22 mouse cellular contexts compared by ENCODE assay signal in the genomic region with DNA sequence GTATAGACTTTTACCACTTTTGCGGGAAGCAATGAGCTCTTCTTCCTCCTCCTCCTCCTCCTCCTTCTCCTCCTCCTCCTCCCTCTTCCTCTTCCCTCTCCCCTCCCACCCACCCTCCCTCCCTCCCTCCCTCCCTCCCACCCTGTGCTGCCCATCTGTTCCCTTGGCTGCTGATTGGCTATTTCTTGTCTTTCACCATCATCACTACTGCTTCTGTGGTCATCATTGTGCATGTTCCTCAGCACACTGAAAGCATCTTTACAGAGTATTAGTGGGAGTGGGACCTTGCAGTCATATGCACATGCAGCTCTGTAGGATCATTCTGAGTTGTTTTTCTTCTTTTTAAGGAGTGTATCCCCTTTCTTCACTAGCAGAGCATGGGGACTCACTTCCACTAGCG.
DNase-seq lines count a peak whose midpoint lies in the region; ATAC-seq and TF ChIP-seq lines count a peak whose summit lies in the region.
"Had no signal": no experiment of that assay in that cellular context is flagged by ENCODE, and none has a peak within 500 bp of the region (broad histone marks: within the 10 kb centered on the region; RNA-seq: fewer than 3 reads in every experiment).

No protein-coding gene starts in this region.

- H3K9ac ChIP-seq in forebrain, embryonic 15.5 days (replicated peaks) = no peak overlapping the region
- H3K9ac ChIP-seq in neural tube, embryonic 11.5 days (ENCODE audit: low read length) = no peak overlapping the region
- no peak overlapping the region for H3K9ac ChIP-seq in neural tube, embryonic 15.5 days (replicated peaks)
- H3K9ac ChIP-seq in hindbrain, postnatal 0 days (replicated peaks; ENCODE audit: low read length) = no peak overlapping the region
- H3K9ac ChIP-seq: heart, embryonic 15.5 days had no signal

- no peaks in the 10 kb centered on the region for H3K9me3 ChIP-seq in forebrain, embryonic 15.5 days
- no peaks in the 10 kb centered on the region for H3K9me3 ChIP-seq in forebrain, embryonic 10.5 days
- H3K9me3 ChIP-seq in neural tube, embryonic 11.5 days (ENCODE audit: control insufficient read depth, low read length) = no peaks in the 10 kb centered on the region
- no peaks in the 10 kb centered on the region for H3K9me3 ChIP-seq in neural tube, embryonic 15.5 days (replicated peaks)
- no peaks in the 10 kb centered on the region for H3K9me3 ChIP-seq in hindbrain, postnatal 0 days (ENCODE audit: low read length)
- H3K9me3 ChIP-seq: embryonic facial prominence, embryonic 10.5 days; heart, embryonic 15.5 days had no signal

- WGBS in forebrain, embryonic 15.5 days = 84% methylated on average over 2 of the region's 2 CpGs
- 94% methylated on average over 2 of the region's 2 CpGs for WGBS in forebrain, embryonic 10.5 days
- 61% methylated on average over 2 of the region's 2 CpGs for WGBS in neural tube, embryonic 11.5 days
- 53% methylated on average over 2 of the region's 2 CpGs for WGBS in neural tube, embryonic 15.5 days
- WGBS in hindbrain, postnatal 0 days = 79% methylated on average over 2 of the region's 2 CpGs

- no peak for TF ChIP-seq CTCF in hindbrain, postnatal 0 days (IDR thresholded peaks at IDR 0.05; ENCODE audit: low read depth)

- no peaks in the 10 kb centered on the region for H3K36me3 ChIP-seq in forebrain, embryonic 15.5 days
- H3K36me3 ChIP-seq in forebrain, embryonic 10.5 days (replicated peaks) = peaks cover 21% of the 10 kb centered on the region
- H3K36me3 ChIP-seq in neural tube, embryonic 11.5 days (ENCODE audit: control insufficient read depth, insufficient read depth, low read length) = no peaks in the 10 kb centered on the region
- no peaks in the 10 kb centered on the region for H3K36me3 ChIP-seq in neural tube, embryonic 15.5 days
- H3K36me3 ChIP-seq in hindbrain, postnatal 0 days (ENCODE audit: insufficient read depth, low read length) = no peaks in the 10 kb centered on the region
- H3K36me3 ChIP-seq: heart, embryonic 15.5 days had no signal

- ATAC-seq in forebrain, embryonic 15.5 days (replicated peaks) = peak; percentile 37; the same call in 1 of the 2 replicates
- peak; percentile 68 for ATAC-seq in neural tube, embryonic 11.5 days (ENCODE audit: insufficient read depth, low FRiP score, low TSS enrichment)
- no peak for ATAC-seq in neural tube, embryonic 15.5 days (ENCODE audit: low FRiP score)
- ATAC-seq in hindbrain, postnatal 0 days = 0 out of 2 replicates have a peak, but pooled peaks have one; percentile 29
- ATAC-seq: activated CD4-positive, CD25-positive, alpha-beta regulatory T cell, adult 4 months; inflammation-experienced regulatory T-cells, adult 6 months; intestine, postnatal 0 days; Patski had no signal

- no peaks in the 10 kb centered on the region for H3K27me3 ChIP-seq in forebrain, embryonic 15.5 days
- H3K27me3 ChIP-seq in forebrain, embryonic 10.5 days (ENCODE audit: poor library complexity, severe bottlenecking) = no peaks in the 10 kb centered on the region
- no peaks in the 10 kb centered on the region for H3K27me3 ChIP-seq in neural tube, embryonic 11.5 days (ENCODE audit: control insufficient read depth, insufficient read depth, low read length)
- no peaks in the 10 kb centered on the region for H3K27me3 ChIP-seq in neural tube, embryonic 15.5 days (replicated peaks)
- no peaks in the 10 kb centered on the region for H3K27me3 ChIP-seq in hindbrain, postnatal 0 days (ENCODE audit: insufficient read depth, low read length)
- H3K27me3 ChIP-seq: CH12.LX; heart, embryonic 15.5 days; Patski had no signal

- H3K4me3 ChIP-seq in forebrain, embryonic 15.5 days = no peak overlapping the region
- H3K4me3 ChIP-seq in forebrain, embryonic 10.5 days = no peak overlapping the region
- H3K4me3 ChIP-seq in neural tube, embryonic 11.5 days (ENCODE audit: low read depth, low read length) = no peak overlapping the region
- no peak overlapping the region for H3K4me3 ChIP-seq in neural tube, embryonic 15.5 days (replicated peaks)
- no peak overlapping the region for H3K4me3 ChIP-seq in hindbrain, postnatal 0 days (ENCODE audit: low read length)
- H3K4me3 ChIP-seq: embryonic facial prominence, embryonic 10.5 days; heart, adult 2 months; heart, embryonic 15.5 days had no signal

- no peak overlapping the region for H3K4me2 ChIP-seq in forebrain, embryonic 15.5 days (replicated peaks)
- H3K4me2 ChIP-seq in neural tube, embryonic 11.5 days (ENCODE audit: low read depth) = no peak overlapping the region
- H3K4me2 ChIP-seq in neural tube, embryonic 15.5 days = no peak overlapping the region
- H3K4me2 ChIP-seq in hindbrain, postnatal 0 days (ENCODE audit: low read depth, low read length) = no peak overlapping the region
- H3K4me2 ChIP-seq: heart, embryonic 11.5 days; heart, embryonic 15.5 days had no signal

- H3K4me1 ChIP-seq in forebrain, embryonic 15.5 days = no peaks in the 10 kb centered on the region; the same call in 1 of the 2 replicates
- H3K4me1 ChIP-seq in forebrain, embryonic 10.5 days = 0 out of 2 replicates have a peak, but pooled peaks cover 5% of the 10 kb centered on the region
- H3K4me1 ChIP-seq in neural tube, embryonic 11.5 days (ENCODE audit: control insufficient read depth, insufficient read depth, low read length) = no peaks in the 10 kb centered on the region
- peaks cover 4% of the 10 kb centered on the region; the same call in 1 of the 2 replicates for H3K4me1 ChIP-seq in neural tube, embryonic 15.5 days
- H3K4me1 ChIP-seq in hindbrain, postnatal 0 days (ENCODE audit: insufficient read depth, low read length) = no peaks in the 10 kb centered on the region

- DNase-seq in forebrain, embryonic 10.5 days (ENCODE audit: extremely low spot score, low spot score) = no peak
- no peak for DNase-seq in neural tube, embryonic 11.5 days (ENCODE audit: low spot score)
- DNase-seq in hindbrain, postnatal 0 days (ENCODE audit: low spot score) = no peak
- no peak for DNase-seq in embryo, embryonic 9.5 days (ENCODE audit: extremely low spot score)
- DNase-seq: adrenal gland, adult 2 months; adrenal gland, postnatal 25 days; cerebellum, adult 18-20 months; cerebellum, adult 9-11 months; cerebellum, postnatal 36 days; gastrocnemius, postnatal 14 days; heart, adult 2 months; heart, postnatal 14 days had no signal

- peak overlapping the region; percentile 54 for H3K27ac ChIP-seq in forebrain, embryonic 15.5 days (replicated peaks)
- no peak overlapping the region for H3K27ac ChIP-seq in forebrain, embryonic 10.5 days
- H3K27ac ChIP-seq in neural tube, embryonic 11.5 days (ENCODE audit: low read depth, low read length) = no peak overlapping the region
- no peak overlapping the region for H3K27ac ChIP-seq in neural tube, embryonic 15.5 days (replicated peaks)
- no peak overlapping the region for H3K27ac ChIP-seq in hindbrain, postnatal 0 days
- H3K27ac ChIP-seq: embryonic facial prominence, embryonic 10.5 days; heart, adult 2 months; heart, embryonic 15.5 days had no signal
